Mouse (Mus musculus) neural tube, embryonic 11.5 days (tissue): ENCODE measurements around the gene Aup1. TPM values are rescaled to one million over a fixed set of nuclear protein-coding genes. Genes with fewer than 3 reads are reported as not detected.

Experiments
- ATAC-seq: fragments of 200-750 bp; cut with Nextera tagmentation; 2 replicates; pipeline ENCODE4 v1.8.0; 2017; ENCODE audit warnings: moderate number of reproducible peaks, mild to moderate bottlenecking, moderate TSS enrichment, moderate library complexity; ENCODE audit not compliant: insufficient read depth, low FRiP score, low TSS enrichment
- DNase-seq: peaks from one replicate; pipeline ENCODE4 v3.0.0-alpha.2; 2015; ENCODE audit warnings: low spot score
- H3K27ac ChIP-seq: fragments of 300-500 bp; sonication (generic); 2 replicates; pipeline ENCODE4 v1.5.1; 2014; ENCODE audit warnings: low read depth, mild to moderate bottlenecking, low read length
- H3K27me3 ChIP-seq: fragments of 300-500 bp; sonication (generic); 2 replicates; pipeline ENCODE4 v1.6.1; 2014; ENCODE audit warnings: mild to moderate bottlenecking, low read length, mixed read lengths; ENCODE audit not compliant: control insufficient read depth, insufficient read depth
- H3K36me3 ChIP-seq: fragments of 300-500 bp; sonication (generic); 2 replicates; pipeline ENCODE4 v1.6.1; 2014; ENCODE audit warnings: mild to moderate bottlenecking, low read length, moderate library complexity, mixed read lengths; ENCODE audit not compliant: control insufficient read depth, insufficient read depth
- H3K4me1 ChIP-seq: fragments of 300-500 bp; sonication (generic); 2 replicates; pipeline ENCODE4 v1.6.1; 2014; ENCODE audit warnings: low read length, mixed read lengths; ENCODE audit not compliant: control insufficient read depth, insufficient read depth
- H3K4me2 ChIP-seq: fragments of 300-500 bp; sonication (generic); 2 replicates; pipeline ENCODE4 v1.6.1; 2014; ENCODE audit warnings: low read depth, mild to moderate bottlenecking, moderate library complexity
- H3K4me3 ChIP-seq: fragments of 300-500 bp; sonication (generic); 2 replicates; pipeline ENCODE4 v1.5.1; 2014; ENCODE audit warnings: low read depth, low read length
- H3K9ac ChIP-seq: fragments of 300-500 bp; sonication (generic); 2 replicates; pipeline ENCODE4 v1.6.1; 2014; ENCODE audit warnings: mild to moderate bottlenecking, low read length
- H3K9me3 ChIP-seq: fragments of 300-500 bp; sonication (generic); 2 replicates; pipeline ENCODE4 v1.6.1; 2016; ENCODE audit warnings: low read length; ENCODE audit not compliant: control insufficient read depth
- WGBS: fragments of 180-500 bp; shearing (Covaris S2); extraction: QIAGEN DNeasy Blood & Tissue Kit; methylation state at CpG from one replicate; pipeline ENCODE4 v1.1.7; 2014; 5-methylcytosine and 5-hydroxymethylcytosine counted together
- polyA plus RNA-seq: library from polyadenylated mRNA; unstranded; fragments of >200 nt; fragmentation: Nextera tagmentation; extraction: Ambion mirVana; gene quantifications from 2 replicates; pipeline ENCODE4 v1.2.1, GENCODE M21; 2014

Aup1 gene
- polyA plus RNA-seq, 1 experiment from 2014 or later = 122 TPM

DNA sequence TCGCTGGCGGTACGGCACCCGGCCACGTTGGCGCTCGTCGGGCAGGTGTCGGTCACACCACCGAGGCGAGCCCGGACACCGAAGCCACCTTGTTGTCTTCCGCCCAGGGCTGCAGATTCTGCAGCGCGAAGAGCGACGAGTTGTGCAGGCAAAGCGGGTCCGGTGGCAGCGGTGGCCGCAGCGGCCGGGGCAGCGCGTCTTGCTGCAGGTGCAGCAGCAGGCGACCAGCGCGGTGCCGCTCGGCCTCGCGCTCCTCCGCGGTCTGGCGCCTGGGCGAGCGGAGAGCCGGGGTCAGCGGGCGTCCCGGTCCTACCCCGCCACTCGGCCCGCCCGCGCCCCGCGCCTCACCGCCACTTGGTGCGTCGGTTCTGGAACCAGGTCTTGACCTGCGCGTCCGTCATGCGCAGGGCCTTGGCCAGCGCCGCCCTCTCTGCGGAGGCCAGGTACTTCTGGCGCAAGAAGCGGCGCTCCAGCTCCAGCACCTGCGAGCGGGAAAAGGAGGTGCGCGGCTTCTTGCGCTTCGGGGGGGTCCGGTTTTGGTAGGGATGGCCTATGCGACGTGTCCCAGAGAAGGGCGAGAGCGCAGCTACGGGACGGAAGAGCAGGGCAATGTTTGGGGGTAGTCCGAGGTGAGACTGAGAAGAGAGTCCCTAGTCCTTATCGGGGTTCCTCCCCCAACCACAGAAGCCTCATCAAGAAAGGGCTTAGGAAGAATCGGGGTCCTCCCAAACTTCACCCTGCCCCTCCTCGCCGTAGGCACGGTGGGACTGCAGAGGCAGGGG lies 14.6 kb downstream of the Aup1 start:
- under 1% methylated on average over 53 of the region's 81 CpGs for WGBS
- Histone ChIP-seq H3K27me3 (peaks cover 94% of the 10 kb centered on the region), H3K4me1 (peaks cover 7% of the 10 kb centered on the region; the same call in 1 of the 2 replicates), H3K9ac (peak overlapping the region; percentile 26), H3K4me2 (peak overlapping the region; percentile 24), H3K36me3 (no peaks in the 10 kb centered on the region), H3K27ac (no peak overlapping the region; the same call in 1 of the 2 replicates), H3K9me3 (no peaks in the 10 kb centered on the region), H3K4me3 (peak overlapping the region; percentile 28)
- no peak for ATAC-seq
- DNase-seq = no peak

- Histone ChIP-seq H3K9ac (peak overlapping the region; percentile 26), H3K27me3 (peaks cover 94% of the 10 kb centered on the region), H3K4me1 (peaks cover 7% of the 10 kb centered on the region; the same call in 1 of the 2 replicates), H3K4me3 (peak overlapping the region; percentile 19), H3K9me3 (no peaks in the 10 kb centered on the region), H3K4me2 (peak overlapping the region; percentile 22), H3K27ac (no peak overlapping the region; the same call in 1 of the 2 replicates), H3K36me3 (no peaks in the 10 kb centered on the region)
- ATAC-seq = no peak
- WGBS = 1% methylated on average over 52 of the region's 69 CpGs
- DNase-seq = peak; percentile 47
These were observed 15.3 kb downstream of the Aup1 start for GRCm38 (mm10) chr6:83069488-83070246.

- WGBS = 0% methylated on average over 10 of the region's 10 CpGs
- peak within 1 kb of the TSS; percentile 26 for H3K9ac ChIP-seq
- DNase-seq = no peak
- no peak within 1 kb of the TSS; the same call in 1 of the 2 replicates for H3K27ac ChIP-seq
- H3K27me3 ChIP-seq = peaks cover 90% of the 10 kb centered on the region
- peak within 1 kb of the TSS; percentile 27 for H3K4me2 ChIP-seq
- peaks cover 7% of the 10 kb centered on the region; the same call in 1 of the 2 replicates for H3K4me1 ChIP-seq
- H3K9me3 ChIP-seq = no peaks in the 10 kb centered on the region
- H3K36me3 ChIP-seq = no peaks in the 10 kb centered on the region
- ATAC-seq = no peak
- peak within 1 kb of the TSS; percentile 28 for H3K4me3 ChIP-seq
These were observed 15.8 kb downstream of the Aup1 start, which contains the start of gene Tlx2 for GRCm38 (mm10) chr6:83070247-83070310. TSS of gene Tlx2 (minus strand) at chr6:83070293.

DNA sequence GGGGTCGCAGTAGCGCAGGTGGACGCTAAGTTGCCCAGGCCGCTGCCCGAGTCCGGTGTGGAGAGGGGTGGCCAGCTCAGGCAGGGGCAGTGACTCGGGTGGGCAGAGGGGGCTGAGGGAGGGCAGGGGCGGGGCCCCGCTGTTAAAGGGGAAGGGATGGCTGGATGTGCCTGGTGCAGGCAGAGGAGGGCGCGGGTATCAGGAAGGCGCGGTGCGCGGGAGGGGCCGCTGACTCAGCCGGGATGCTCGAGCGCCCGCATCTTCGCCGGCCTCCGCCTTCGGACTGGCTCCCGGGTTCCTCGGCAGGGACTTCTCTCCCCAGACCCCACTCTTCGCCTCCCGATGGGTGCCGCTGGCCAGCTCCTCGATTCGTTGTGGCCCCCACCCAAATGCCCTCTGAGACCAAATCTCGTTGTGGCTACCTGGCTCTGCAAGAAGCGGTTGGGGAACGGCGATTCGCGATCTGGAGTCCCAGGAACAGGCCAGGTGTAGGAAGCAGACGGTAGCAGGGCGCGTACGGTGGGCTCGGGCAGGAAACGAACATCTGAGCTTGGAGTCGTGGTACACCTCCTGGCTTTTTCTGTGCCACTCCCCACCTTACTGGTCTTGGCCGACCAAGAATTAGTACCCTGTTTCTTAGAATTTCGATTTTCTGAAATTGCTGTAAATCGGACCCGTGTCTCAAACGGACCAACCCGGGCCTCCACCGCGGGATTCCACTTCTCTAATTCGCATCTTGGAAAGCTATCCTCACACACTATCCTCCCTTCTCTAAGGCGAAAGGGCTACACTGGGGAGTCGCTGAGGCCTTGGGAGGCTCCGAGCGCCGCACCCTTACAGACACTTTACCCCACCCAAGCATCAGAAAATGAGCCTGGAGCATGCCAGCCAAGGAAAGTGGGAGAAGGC lies 16.2 kb downstream of the Aup1 start:
- Histone ChIP-seq H3K4me2 (peak overlapping the region; percentile 27), H3K4me3 (peak overlapping the region; percentile 23), H3K4me1 (peaks cover 7% of the 10 kb centered on the region; the same call in 1 of the 2 replicates), H3K27ac (no peak overlapping the region; the same call in 1 of the 2 replicates), H3K27me3 (peaks cover 87% of the 10 kb centered on the region), H3K9me3 (no peaks in the 10 kb centered on the region), H3K36me3 (no peaks in the 10 kb centered on the region), H3K9ac (peak overlapping the region; percentile 26)
- DNase-seq (peak; percentile 59), ATAC-seq (no peak)
- 1% methylated on average over 54 of the region's 58 CpGs for WGBS

DNA sequence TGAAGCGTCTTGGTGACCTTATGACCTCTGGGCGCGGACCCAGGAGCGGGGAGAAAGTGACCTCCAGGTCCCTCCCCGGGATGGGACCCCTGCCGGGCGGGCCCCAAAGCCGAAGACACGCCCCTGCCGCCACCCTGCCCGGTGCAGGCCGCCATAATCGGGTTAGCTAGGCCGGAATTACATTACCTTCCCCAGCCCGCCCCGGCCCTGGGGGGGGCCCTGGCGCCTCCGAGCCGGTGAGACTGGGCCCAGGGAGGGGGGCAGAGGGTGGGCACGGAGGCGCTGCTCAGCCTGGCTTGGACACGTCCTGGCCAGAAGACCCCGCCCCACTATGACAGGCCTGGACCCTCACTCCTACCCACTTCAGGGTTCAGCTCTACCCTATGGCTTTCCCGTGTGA lies 16.9 kb downstream of the Aup1 start:
- Histone ChIP-seq H3K36me3 (no peaks in the 10 kb centered on the region), H3K4me2 (peak overlapping the region; percentile 27), H3K9ac (0 out of 2 replicates have a peak overlapping the region, but pooled peaks have one; percentile 22), H3K27ac (no peak overlapping the region; the same call in 1 of the 2 replicates), H3K4me3 (peak overlapping the region; percentile 23), H3K9me3 (no peaks in the 10 kb centered on the region), H3K27me3 (peaks cover 87% of the 10 kb centered on the region), H3K4me1 (peaks cover 7% of the 10 kb centered on the region; the same call in 1 of the 2 replicates)
- WGBS = 0% methylated on average over 24 of the region's 24 CpGs
- ATAC-seq (no peak), DNase-seq (no peak)

GRCm38 (mm10) chr6:83074979-83075378 lies 20.7 kb downstream of the Aup1 start:
- Histone ChIP-seq H3K36me3 (no peaks in the 10 kb centered on the region), H3K9ac (no peak overlapping the region), H3K4me1 (peaks cover 10% of the 10 kb centered on the region), H3K4me3 (no peak overlapping the region), H3K27ac (no peak overlapping the region), H3K27me3 (peaks cover 56% of the 10 kb centered on the region), H3K9me3 (no peaks in the 10 kb centered on the region), H3K4me2 (no peak overlapping the region)
- 34% methylated on average over 2 of the region's 2 CpGs for WGBS
- DNase-seq (no peak), ATAC-seq (no peak)

GRCm38 (mm10) chr6:83077630-83078323 lies 23.5 kb downstream of the Aup1 start, which contains the start of gene Pcgf1:
TSS of gene Pcgf1 (plus strand) at chr6:83077869.
- Histone ChIP-seq H3K4me3 (peak within 1 kb of the TSS; percentile 72), H3K27me3 (peaks cover 28% of the 10 kb centered on the region), H3K4me1 (peaks cover 5% of the 10 kb centered on the region), H3K9me3 (no peaks in the 10 kb centered on the region), H3K36me3 (no peaks in the 10 kb centered on the region; the same call in 1 of the 2 replicates), H3K27ac (peak within 1 kb of the TSS; percentile 77), H3K4me2 (peak within 1 kb of the TSS; percentile 98), H3K9ac (peak within 1 kb of the TSS; percentile 77)
- under 1% methylated on average over 50 of the region's 54 CpGs for WGBS
- DNase-seq (no peak), ATAC-seq (peak; percentile 77)
